Mouse (Mus musculus): ENCODE data around the gene Gabrq. TPM values are rescaled to one million over a fixed set of nuclear protein-coding genes. Genes with fewer than 3 reads are reported as not detected.

Gabrq gene
- 0.30 and 0.44 TPM in 2 replicates for polyA plus RNA-seq (2015; fragmentation: Nextera tagmentation; extraction: Ambion mirVana)

DNA sequence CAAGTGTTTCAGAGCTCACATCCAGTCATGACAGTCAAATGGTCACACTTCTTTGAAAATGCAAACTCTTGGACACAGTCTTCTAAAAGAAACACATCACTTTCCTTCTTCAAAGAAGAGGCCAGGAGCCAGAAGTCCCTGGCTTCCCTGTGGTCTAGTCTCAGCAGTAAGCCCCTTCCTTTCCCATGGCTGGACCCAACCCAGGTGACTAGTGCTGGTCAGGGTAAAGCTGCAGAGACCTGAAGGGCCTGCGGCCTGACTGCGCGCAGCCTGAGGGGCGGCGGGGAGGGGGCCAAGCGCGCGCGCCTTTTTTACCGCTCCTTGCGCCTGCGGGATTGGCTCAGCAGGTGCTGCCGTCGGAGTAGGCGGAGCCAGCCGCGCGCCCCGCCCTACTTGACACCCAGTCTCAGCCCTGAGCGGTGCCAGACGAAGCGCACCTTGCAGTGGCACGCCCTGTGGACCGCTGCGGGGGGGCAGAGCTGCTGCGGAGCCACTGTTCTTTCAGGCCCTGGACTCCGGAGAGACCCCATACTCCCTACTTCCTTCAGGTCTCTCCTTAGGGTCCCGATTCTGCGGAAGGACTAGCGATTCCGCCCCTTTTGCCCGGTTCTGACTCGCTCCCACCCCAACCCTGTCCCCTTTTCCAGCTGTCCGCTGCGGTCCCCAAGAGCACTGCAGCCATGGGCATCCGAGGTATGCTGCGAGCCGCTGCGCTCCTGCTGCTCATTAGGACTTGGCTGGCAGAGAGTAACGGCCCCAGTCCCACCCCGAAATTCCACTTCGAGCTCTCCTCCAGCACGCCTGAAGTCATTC, at the start of gene Gabrq:
Gabrq (plus strand) TSS at position 403 of the 813 bp plus-strand sequence.

Other genes with a start within 250 kb of the Gabrq start
- 2.5 and 3.7 TPM in 2 replicates for gene Gabra3, start 168.3 kb upstream of the Gabrq start, polyA plus RNA-seq (2015; fragmentation: Nextera tagmentation; extraction: Ambion mirVana)
- gene Cetn2, start 93.2 kb downstream of the Gabrq start, polyA plus RNA-seq (2015; fragmentation: Nextera tagmentation; extraction: Ambion mirVana), result 102 and 113 TPM in 2 replicates
- gene Nsdhl, start 93.4 kb downstream of the Gabrq start, polyA plus RNA-seq (2015; fragmentation: Nextera tagmentation; extraction: Ambion mirVana), result 14.3 and 15.7 TPM in 2 replicates
- gene Zfp185, start 162.2 kb downstream of the Gabrq start, polyA plus RNA-seq (2015; fragmentation: Nextera tagmentation; extraction: Ambion mirVana), result 5.5 and 6.3 TPM in 2 replicates
- 0.05 TPM in 1 of 2 replicates, not detected in the other for gene Pnma5, start 211.9 kb downstream of the Gabrq start, polyA plus RNA-seq (2015; fragmentation: Nextera tagmentation; extraction: Ambion mirVana)
- gene Pnma3, start 239.6 kb downstream of the Gabrq start, polyA plus RNA-seq (2015; fragmentation: Nextera tagmentation; extraction: Ambion mirVana), result 0.46 and 0.48 TPM in 2 replicates